Mouse (Mus musculus): ENCODE results near the gene Dctn2. TPM values are rescaled to one million over a fixed set of nuclear protein-coding genes. Genes with fewer than 3 reads are reported as not detected.

The Dctn2 gene
- polyA plus RNA-seq, 1 experiment: 304 TPM

DNA sequence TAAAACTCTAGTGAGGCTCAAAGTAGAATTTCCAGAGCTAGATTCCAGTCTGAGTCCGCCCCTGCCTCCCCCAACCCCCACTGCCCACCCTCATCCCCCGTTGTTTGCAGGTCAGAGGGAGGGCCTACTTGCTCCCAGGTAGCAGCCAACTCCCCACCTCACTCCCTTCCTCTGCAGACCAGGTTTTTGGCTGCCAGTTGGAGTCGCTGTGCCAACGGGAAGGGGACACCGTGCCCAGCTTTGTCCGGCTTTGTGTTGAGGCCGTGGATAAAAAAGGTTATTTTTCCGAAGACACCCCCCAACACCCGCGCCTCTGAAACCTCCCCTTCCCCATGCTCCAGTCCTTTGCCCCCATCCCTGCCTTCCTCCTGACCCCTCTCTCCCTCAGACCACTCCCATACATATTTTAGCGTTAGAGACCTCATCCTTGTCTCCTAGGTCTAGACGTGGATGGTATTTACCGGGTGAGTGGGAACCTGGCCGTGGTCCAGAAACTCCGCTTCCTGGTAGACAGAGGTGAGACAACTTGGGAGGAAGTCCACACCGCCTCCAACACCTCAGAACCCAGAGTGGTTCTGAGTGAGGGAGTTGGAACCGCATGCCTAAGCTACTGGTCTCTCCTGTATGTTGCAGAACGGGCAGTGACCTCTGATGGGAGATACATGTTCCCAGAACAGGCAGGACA, 61.4 kb downstream of the Dctn2 start:
- Histone ChIP-seq H3K27ac (ENCODE audit: insufficient read depth, low read length) (no peak overlapping the region), H3K4me1 (ENCODE audit: control insufficient read depth, insufficient read depth, low read length) (no peaks in the 10 kb centered on the region), H3K4me3 (ENCODE audit: insufficient read depth, low read length) (no peak overlapping the region)
- TF ChIP-seq CTCF (IDR thresholded peaks at IDR 0.05; ENCODE audit: extremely low read depth, insufficient read depth, low read length) (no peak), POLR2A (IDR thresholded peaks at IDR 0.05; ENCODE audit: extremely low read depth, insufficient read depth, low read length) (no peak)

- TF ChIP-seq POLR2A (IDR thresholded peaks at IDR 0.05; ENCODE audit: extremely low read depth, insufficient read depth, low read length): no peak
- TF ChIP-seq CTCF (IDR thresholded peaks at IDR 0.05; ENCODE audit: extremely low read depth, insufficient read depth, low read length): no peak
- no peak overlapping the region for H3K27ac ChIP-seq (ENCODE audit: insufficient read depth, low read length)
- no peaks in the 10 kb centered on the region for H3K4me1 ChIP-seq (ENCODE audit: control insufficient read depth, insufficient read depth, low read length)
- no peak overlapping the region for H3K4me3 ChIP-seq (ENCODE audit: insufficient read depth, low read length)
Measured at GRCm38 (mm10) chr10:127330212-127330611, 64.0 kb downstream of the Dctn2 start.

Other genes starting within 250 kb of the Dctn2 start
- gene Tsfm, start 235.5 kb upstream of the Dctn2 start, polyA plus RNA-seq (2012; rRNA removed): 34.6 and 36.2 TPM in 2 replicates
- 14.0 and 14.6 TPM in 2 replicates for gene Mettl1, start 225.0 kb upstream of the Dctn2 start, polyA plus RNA-seq (2012; rRNA removed)
- gene Eef1akmt3, start 224.9 kb upstream of the Dctn2 start, polyA plus RNA-seq (2012; rRNA removed): 0.19 and 0.21 TPM in 2 replicates
- gene Cyp27b1, start 218.1 kb upstream of the Dctn2 start, polyA plus RNA-seq (2012; rRNA removed): 0.67 and 0.78 TPM in 2 replicates
- gene March9, start 206.2 kb upstream of the Dctn2 start, polyA plus RNA-seq (2012; rRNA removed): 11.8 TPM in 2 replicates
- 134 and 139 TPM in 2 replicates for gene Cdk4, start 202.8 kb upstream of the Dctn2 start, polyA plus RNA-seq (2012; rRNA removed)
- gene Tspan31, start 196.1 kb upstream of the Dctn2 start, polyA plus RNA-seq (2012; rRNA removed): 81.3 and 88.3 TPM in 2 replicates
- 383 and 414 TPM in 2 replicates for gene Agap2, start 191.1 kb upstream of the Dctn2 start, polyA plus RNA-seq (2012; rRNA removed)
- gene Os9, start 145.2 kb upstream of the Dctn2 start, polyA plus RNA-seq (2012; rRNA removed): 106 TPM in 2 replicates
- 127 and 129 TPM in 2 replicates for gene B4galnt1, start 101.1 kb upstream of the Dctn2 start, polyA plus RNA-seq (2012; rRNA removed)
- gene Slc26a10, start 85.7 kb upstream of the Dctn2 start, polyA plus RNA-seq (2012; rRNA removed): 8.7 TPM in 2 replicates
- 225 and 288 TPM in 2 replicates for gene Arhgef25, start 76.3 kb upstream of the Dctn2 start, polyA plus RNA-seq (2012; rRNA removed)
- 371 and 407 TPM in 2 replicates for gene Dtx3, start 70.6 kb upstream of the Dctn2 start, polyA plus RNA-seq (2012; rRNA removed)
- gene Pip4k2c, start 54.8 kb upstream of the Dctn2 start, polyA plus RNA-seq (2012; rRNA removed): 116 and 117 TPM in 2 replicates
- 1,251 and 1,302 TPM in 2 replicates for gene Kif5a, start 3.0 kb upstream of the Dctn2 start, polyA plus RNA-seq (2012; rRNA removed)
- 35.1 TPM in 2 replicates for gene Mbd6, start 22.6 kb downstream of the Dctn2 start, polyA plus RNA-seq (2012; rRNA removed)
- 71.6 and 75.6 TPM in 2 replicates for gene Mars, start 45.4 kb downstream of the Dctn2 start, polyA plus RNA-seq (2012; rRNA removed)
- 1.2 and 1.4 TPM in 2 replicates for gene Arhgap9, start 55.6 kb downstream of the Dctn2 start, polyA plus RNA-seq (2012; rRNA removed)
- 2.3 and 2.6 TPM in 2 replicates for gene Gli1, start 75.6 kb downstream of the Dctn2 start, polyA plus RNA-seq (2012; rRNA removed)
- 0.10 and 0.19 TPM in 2 replicates for gene Inhbe, start 88.0 kb downstream of the Dctn2 start, polyA plus RNA-seq (2012; rRNA removed)
- gene Inhbc, start 104.1 kb downstream of the Dctn2 start, polyA plus RNA-seq (2012; rRNA removed): not detected in 2 replicates
- gene R3hdm2, start 114.0 kb downstream of the Dctn2 start, polyA plus RNA-seq (2012; rRNA removed): 185 and 201 TPM in 2 replicates
- gene Stac3, start 235.3 kb downstream of the Dctn2 start, polyA plus RNA-seq (2012; rRNA removed): 9.5 and 10.6 TPM in 2 replicates
- gene Ndufa4l2, start 248.6 kb downstream of the Dctn2 start, polyA plus RNA-seq (2012; rRNA removed): 10.0 and 10.6 TPM in 2 replicates

Data from cortical plate, adult 2 months (tissue).